Mouse (Mus musculus): ENCODE measurements at regions not wholly inside any gene's neighbourhood (a gene's known extent, or its start where the extent isn't known, plus 50 kb on each side); places are given as distances from the start of the nearest gene placed in this dataset.

DNA sequence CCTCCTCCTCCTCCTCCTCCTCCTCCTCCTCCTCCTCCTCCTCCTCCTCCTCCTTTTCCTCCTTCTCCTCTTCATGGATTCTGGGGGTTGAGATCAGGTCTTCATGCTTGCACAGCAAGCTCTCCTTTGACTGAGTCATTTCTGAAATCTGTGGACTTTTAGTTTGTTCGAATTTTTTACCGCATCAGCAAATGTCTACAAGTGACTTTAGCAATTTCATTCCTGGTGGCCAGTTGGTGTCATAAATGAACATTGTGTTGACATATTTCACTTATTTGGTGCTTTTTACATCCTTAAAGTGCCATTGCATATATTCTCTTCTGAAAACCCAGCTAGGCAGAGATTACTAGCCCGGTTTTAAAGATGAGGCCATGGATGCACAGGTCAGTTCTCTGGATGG lies 173.0 kb upstream of the Cxcr4 start:
- Histone ChIP-seq H3K4me1 (ENCODE audit: control insufficient read depth, insufficient read depth, insufficient read length, low read length) (no peaks in the 10 kb centered on the region), H3K27ac (replicated peaks; ENCODE audit: low read depth, low read length) (no peak overlapping the region), H3K4me3 (ENCODE audit: insufficient read depth, low read depth, low read length) (no peak overlapping the region)

- H3K27ac ChIP-seq (replicated peaks; ENCODE audit: low read depth, low read length) = no peak overlapping the region
- no peaks in the 10 kb centered on the region for H3K4me1 ChIP-seq (ENCODE audit: control insufficient read depth, insufficient read depth, insufficient read length, low read length)
- H3K4me3 ChIP-seq (ENCODE audit: insufficient read depth, low read depth, low read length) = no peak overlapping the region
Observed at GRCm38 (mm10) chr1:128762854-128763253, 170.8 kb upstream of the Cxcr4 start.

GRCm38 (mm10) chr1:128762076-128762475 lies 170.0 kb upstream of the Cxcr4 start:
- Histone ChIP-seq H3K4me1 (ENCODE audit: control insufficient read depth, insufficient read depth, insufficient read length, low read length) (no peaks in the 10 kb centered on the region), H3K27ac (replicated peaks; ENCODE audit: low read depth, low read length) (no peak overlapping the region)

GRCm38 (mm10) chr1:128758802-128759481 lies 166.8 kb upstream of the Cxcr4 start:
- no peak overlapping the region for H3K4me3 ChIP-seq (ENCODE audit: insufficient read depth, low read depth, low read length)
- H3K4me1 ChIP-seq (ENCODE audit: control insufficient read depth, insufficient read depth, insufficient read length, low read length) = no peaks in the 10 kb centered on the region
- H3K27ac ChIP-seq (replicated peaks; ENCODE audit: low read depth, low read length) = no peak overlapping the region

More at GRCm38 (mm10) chr1:128762076-128762475, 170.0 kb upstream of the Cxcr4 start:
- H3K4me3 ChIP-seq (ENCODE audit: insufficient read depth, low read depth, low read length) = no peak overlapping the region

DNA sequence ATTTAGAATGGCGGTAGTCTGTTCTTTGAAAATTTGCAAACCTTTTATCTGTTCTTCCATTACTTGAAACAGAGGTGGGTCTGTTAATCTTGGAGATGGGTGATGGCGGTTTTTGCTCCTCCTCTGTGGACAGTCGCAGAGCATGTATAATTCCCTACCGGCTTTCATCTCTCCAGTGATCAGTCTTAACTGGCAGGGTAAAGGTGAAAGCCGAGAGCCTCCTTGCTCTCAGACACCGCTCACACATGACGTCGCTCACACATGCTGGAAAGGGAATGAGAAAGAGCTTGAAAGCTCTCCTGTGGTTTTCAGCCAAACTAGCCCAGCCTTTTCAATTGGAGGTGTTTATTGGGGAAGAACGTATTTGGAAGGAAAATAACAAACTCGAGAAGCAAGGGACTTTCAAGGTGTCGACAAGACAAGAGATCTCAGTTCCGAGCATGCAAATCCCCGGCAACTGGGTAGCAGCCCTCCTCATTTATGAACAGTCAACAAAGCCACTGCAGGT lies 166.3 kb upstream of the Cxcr4 start:
- Histone ChIP-seq H3K4me1 (ENCODE audit: control insufficient read depth, insufficient read depth, insufficient read length, low read length) (no peaks in the 10 kb centered on the region), H3K4me3 (ENCODE audit: insufficient read depth, low read depth, low read length) (no peak overlapping the region), H3K27ac (replicated peaks; ENCODE audit: low read depth, low read length) (no peak overlapping the region)

GRCm38 (mm10) chr1:128753427-128754012 lies 161.4 kb upstream of the Cxcr4 start:
- Histone ChIP-seq H3K4me1 (ENCODE audit: control insufficient read depth, insufficient read depth, insufficient read length, low read length) (no peaks in the 10 kb centered on the region), H3K4me3 (ENCODE audit: insufficient read depth, low read depth, low read length) (no peak overlapping the region), H3K27ac (replicated peaks; ENCODE audit: low read depth, low read length) (no peak overlapping the region)

- Histone ChIP-seq H3K27ac (replicated peaks; ENCODE audit: low read depth, low read length) (no peak overlapping the region), H3K4me3 (ENCODE audit: insufficient read depth, low read depth, low read length) (no peak overlapping the region), H3K4me1 (ENCODE audit: control insufficient read depth, insufficient read depth, insufficient read length, low read length) (no peaks in the 10 kb centered on the region)
Observed at GRCm38 (mm10) chr1:128749437-128749994, 157.4 kb upstream of the Cxcr4 start.

GRCm38 (mm10) chr1:128747196-128747790 lies 155.2 kb upstream of the Cxcr4 start:
- Histone ChIP-seq H3K4me1 (ENCODE audit: control insufficient read depth, insufficient read depth, insufficient read length, low read length) (no peaks in the 10 kb centered on the region), H3K4me3 (ENCODE audit: insufficient read depth, low read depth, low read length) (no peak overlapping the region), H3K27ac (replicated peaks; ENCODE audit: low read depth, low read length) (no peak overlapping the region)

DNA sequence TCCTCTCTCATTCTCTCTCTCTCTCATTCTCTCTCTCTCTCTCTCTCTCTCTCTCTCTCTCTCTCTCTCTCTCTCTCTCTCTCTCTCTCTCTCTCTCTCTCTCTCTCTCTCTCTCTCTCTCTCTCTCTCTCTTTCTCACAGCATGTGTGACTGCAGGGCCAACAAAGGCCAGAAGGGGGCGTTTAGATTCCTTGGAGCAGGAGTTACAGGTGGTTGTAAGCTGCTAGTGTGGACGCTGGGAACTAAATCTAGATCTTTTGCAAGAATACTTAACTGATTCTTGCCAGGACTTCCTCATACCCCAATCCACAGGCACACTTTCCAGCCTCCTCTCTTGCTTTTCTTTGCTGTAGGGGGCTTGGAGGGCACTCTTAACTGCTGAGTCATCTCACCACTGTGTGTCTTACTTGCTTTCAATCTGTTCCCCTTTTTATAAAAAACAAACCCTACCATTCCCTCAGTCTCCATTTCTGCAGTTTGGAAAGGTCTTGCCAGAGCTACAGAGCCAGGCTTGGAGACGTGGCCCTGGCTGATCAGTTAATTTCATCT lies 154.4 kb upstream of the Cxcr4 start:
- Histone ChIP-seq H3K27ac (replicated peaks; ENCODE audit: low read depth, low read length) (no peak overlapping the region), H3K4me3 (ENCODE audit: insufficient read depth, low read depth, low read length) (no peak overlapping the region)

DNA sequence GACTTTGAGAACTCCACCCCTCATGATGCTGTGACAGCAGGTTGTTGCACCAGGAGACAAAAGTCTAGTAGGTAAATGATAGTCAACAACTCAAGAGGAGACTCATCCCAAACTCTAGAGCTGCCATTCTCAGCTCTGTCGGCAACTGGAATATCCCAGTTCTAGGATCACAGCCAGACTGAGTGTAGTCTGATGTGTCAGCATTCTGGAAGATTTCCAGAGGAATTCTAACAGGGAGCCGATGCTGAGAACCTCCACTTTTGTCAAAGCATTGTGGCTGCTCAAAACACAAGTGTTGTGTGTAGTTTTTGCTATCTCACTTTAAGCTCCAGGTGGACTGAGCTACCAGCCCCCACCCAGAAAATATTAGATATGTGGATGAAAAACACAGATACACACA lies 148.5 kb upstream of the Cxcr4 start:
- Histone ChIP-seq H3K27ac (replicated peaks; ENCODE audit: low read depth, low read length) (no peak overlapping the region), H3K4me3 (ENCODE audit: insufficient read depth, low read depth, low read length) (no peak overlapping the region), H3K4me1 (ENCODE audit: control insufficient read depth, insufficient read depth, insufficient read length, low read length) (no peaks in the 10 kb centered on the region)

More for the DNA sequence above, 154.4 kb upstream of the Cxcr4 start:
- H3K4me1 ChIP-seq (ENCODE audit: control insufficient read depth, insufficient read depth, insufficient read length, low read length) = no peaks in the 10 kb centered on the region

DNA sequence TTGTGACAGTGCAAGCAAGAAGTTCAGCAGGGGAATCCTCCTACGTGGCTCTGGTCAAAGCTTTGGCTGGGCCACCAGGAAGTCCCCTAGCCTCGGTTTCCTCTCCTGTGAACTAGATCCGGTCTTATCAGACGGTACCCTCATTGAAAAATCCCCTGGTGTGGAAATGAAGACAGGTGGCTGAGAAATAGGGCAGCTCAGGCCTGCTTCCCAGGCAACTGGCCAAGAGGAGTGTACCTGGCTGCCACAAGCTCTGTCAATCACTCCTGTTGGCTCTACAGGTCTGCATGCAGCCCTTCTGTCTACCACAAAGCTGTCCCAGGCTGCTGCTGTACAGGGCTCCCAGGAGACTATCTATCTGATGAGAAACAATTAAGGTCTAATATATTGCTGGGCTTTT lies 146.1 kb upstream of the Cxcr4 start:
- H3K27ac ChIP-seq (replicated peaks; ENCODE audit: low read depth, low read length) = no peak overlapping the region
- no peak overlapping the region for H3K4me3 ChIP-seq (ENCODE audit: insufficient read depth, low read depth, low read length)
- H3K4me1 ChIP-seq (ENCODE audit: control insufficient read depth, insufficient read depth, insufficient read length, low read length) = no peaks in the 10 kb centered on the region

DNA sequence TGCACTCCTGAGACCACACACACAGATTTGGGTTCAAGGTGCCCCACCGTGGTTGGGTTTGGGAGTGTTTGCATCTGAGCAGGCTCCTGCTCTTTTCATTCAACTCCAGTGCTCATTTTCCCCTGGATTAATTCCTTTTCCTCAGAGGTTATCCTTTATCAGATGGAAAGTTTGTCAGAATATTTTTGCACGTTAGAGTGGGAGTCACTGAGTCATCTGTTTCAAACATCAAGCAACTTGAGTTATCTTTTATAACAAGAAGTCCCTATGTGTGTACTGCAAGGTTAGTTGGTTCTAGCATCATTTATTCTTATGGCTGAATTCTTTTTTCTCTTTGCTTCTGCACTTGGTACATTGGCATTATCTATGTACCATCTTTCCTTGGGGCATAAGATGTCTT lies 142.8 kb upstream of the Cxcr4 start:
- no peak overlapping the region for H3K4me3 ChIP-seq (ENCODE audit: insufficient read depth, low read depth, low read length)
- no peak overlapping the region for H3K27ac ChIP-seq (replicated peaks; ENCODE audit: low read depth, low read length)
- no peaks in the 10 kb centered on the region for H3K4me1 ChIP-seq (ENCODE audit: control insufficient read depth, insufficient read depth, insufficient read length, low read length)

DNA sequence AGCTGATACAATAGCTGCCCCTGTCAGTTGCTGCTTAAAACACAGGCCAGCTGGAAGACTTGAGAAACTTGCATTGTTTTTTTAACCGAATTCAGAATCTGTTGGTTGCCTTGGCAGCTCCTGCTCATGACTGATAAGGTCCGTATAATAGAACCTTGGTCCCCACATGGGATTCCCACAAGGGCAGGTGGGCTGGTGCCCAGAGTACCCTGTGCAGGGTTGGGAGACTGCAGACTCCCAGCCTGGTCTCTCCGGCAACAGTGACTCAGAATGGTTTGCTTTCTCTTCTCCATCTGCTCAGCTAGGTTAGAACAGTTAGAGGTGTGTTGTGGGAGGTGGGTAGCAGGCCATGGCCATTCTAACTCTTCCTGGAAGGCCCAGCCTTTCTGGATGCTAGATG lies 139.4 kb upstream of the Cxcr4 start:
- H3K4me1 ChIP-seq (ENCODE audit: control insufficient read depth, insufficient read depth, insufficient read length, low read length) = no peaks in the 10 kb centered on the region
- no peak overlapping the region for H3K4me3 ChIP-seq (ENCODE audit: insufficient read depth, low read depth, low read length)
- H3K27ac ChIP-seq (replicated peaks; ENCODE audit: low read depth, low read length) = no peak overlapping the region

- Histone ChIP-seq H3K4me1 (ENCODE audit: control insufficient read depth, insufficient read depth, insufficient read length, low read length) (peaks cover 6% of the 10 kb centered on the region; the same call in 1 of the 2 replicates), H3K4me3 (ENCODE audit: insufficient read depth, low read depth, low read length) (no peak overlapping the region), H3K27ac (replicated peaks; ENCODE audit: low read depth, low read length) (peak overlapping the region; percentile 46; the same call in 1 of the 2 replicates)
Observed at GRCm38 (mm10) chr1:128724433-128725091, 132.5 kb upstream of the Cxcr4 start.

DNA sequence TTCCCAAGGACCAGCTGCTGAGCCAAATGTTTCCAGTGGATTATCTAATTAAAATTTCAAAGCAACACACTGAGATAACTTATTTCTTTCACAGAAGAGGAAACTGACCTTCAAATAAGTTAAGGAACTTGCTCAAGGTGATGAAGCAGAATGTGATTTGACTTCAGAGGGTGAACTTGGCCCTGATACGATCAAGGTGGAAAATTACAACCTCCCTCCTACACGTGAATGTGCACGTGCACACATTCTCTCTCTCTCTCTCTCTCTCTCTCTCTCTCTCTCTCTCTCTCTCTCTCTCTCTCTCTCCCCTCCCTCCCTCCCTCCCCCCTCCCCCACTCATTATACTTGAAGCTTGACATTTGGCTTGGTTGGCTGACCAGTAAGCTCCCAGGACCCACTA lies 131.8 kb upstream of the Cxcr4 start:
- Histone ChIP-seq H3K4me3 (ENCODE audit: insufficient read depth, low read depth, low read length) (no peak overlapping the region), H3K27ac (replicated peaks; ENCODE audit: low read depth, low read length) (no peak overlapping the region), H3K4me1 (ENCODE audit: control insufficient read depth, insufficient read depth, insufficient read length, low read length) (peaks cover 6% of the 10 kb centered on the region; the same call in 1 of the 2 replicates)

All from brown adipose tissue, adult 24 weeks (tissue).